In the genomic region with DNA sequence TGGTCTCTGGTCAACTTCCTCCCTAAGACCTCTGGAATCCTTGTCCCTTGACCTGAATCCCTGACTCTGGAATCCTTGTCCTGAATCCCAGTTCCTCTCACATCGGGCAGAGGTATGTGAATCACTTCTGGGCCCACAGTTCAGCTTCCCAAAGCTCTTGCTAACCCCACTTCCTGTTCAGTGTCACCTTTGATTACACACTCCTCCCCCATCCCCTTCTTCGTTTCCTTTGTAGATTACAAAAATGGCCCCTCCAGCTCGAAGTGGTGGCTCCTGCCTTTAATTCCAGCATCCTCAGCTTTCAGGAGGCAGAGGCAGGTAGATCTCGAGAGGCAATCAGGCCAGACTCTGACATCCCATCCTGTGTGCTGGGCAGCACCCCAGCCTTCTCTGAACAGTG, we compare ENCODE assay signal across 16 mouse cellular contexts. TPM values are rescaled to one million over a fixed set of nuclear protein-coding genes. Genes with fewer than 3 reads are reported as not detected.
DNase-seq lines count a peak whose midpoint lies in the region; ATAC-seq and TF ChIP-seq lines count a peak whose summit lies in the region.
"Had no signal": no experiment of that assay in that cellular context is flagged by ENCODE, and none has a peak within 500 bp of the region (broad histone marks: within the 10 kb centered on the region; RNA-seq: fewer than 3 reads in every experiment).

No protein-coding gene starts in this region.

- no peaks in the 10 kb centered on the region for H3K36me3 ChIP-seq in kidney, embryonic 15.5 days
- H3K36me3 ChIP-seq in ES-Bruce4 (ENCODE audit: control insufficient read depth, insufficient read depth, low read length, poor library complexity, severe bottlenecking) = no peaks in the 10 kb centered on the region
- H3K36me3 ChIP-seq in embryonic facial prominence, embryonic 15.5 days = no peaks in the 10 kb centered on the region
- no peaks in the 10 kb centered on the region for H3K36me3 ChIP-seq in stomach, embryonic 15.5 days
- H3K36me3 ChIP-seq: limb, embryonic 15.5 days; midbrain, embryonic 13.5 days; neural tube, embryonic 15.5 days had no signal

- H3K27ac ChIP-seq in kidney, embryonic 15.5 days = no peak overlapping the region
- H3K27ac ChIP-seq in ES-Bruce4 (ENCODE audit: insufficient read depth, low read length) = no peak overlapping the region
- H3K27ac ChIP-seq in embryonic facial prominence, embryonic 15.5 days (replicated peaks) = no peak overlapping the region
- H3K27ac ChIP-seq in stomach, embryonic 15.5 days = no peak overlapping the region
- H3K27ac ChIP-seq: limb, embryonic 15.5 days; macrophage; midbrain, embryonic 13.5 days; neural tube, embryonic 15.5 days had no signal

- H3K4me2 ChIP-seq in kidney, embryonic 15.5 days = peak overlapping the region; percentile 95; the same call in 1 of the 2 replicates
- H3K4me2 ChIP-seq in embryonic facial prominence, embryonic 15.5 days (replicated peaks) = peak overlapping the region; percentile 71; the same call in 1 of the 2 replicates
- peak overlapping the region; percentile 90; the same call in 1 of the 2 replicates for H3K4me2 ChIP-seq in stomach, embryonic 15.5 days

- TF ChIP-seq EP300 in ES-Bruce4 (IDR thresholded peaks at IDR 0.05; ENCODE audit: insufficient read depth, low read depth, low read length) = no peak

- no peak overlapping the region for H3K9ac ChIP-seq in kidney, embryonic 15.5 days
- H3K9ac ChIP-seq in ES-Bruce4 (ENCODE audit: low read depth, poor library complexity, severe bottlenecking) = peak overlapping the region; percentile 86; the same call in 1 of the 2 replicates
- no peak overlapping the region for H3K9ac ChIP-seq in embryonic facial prominence, embryonic 15.5 days
- no peak overlapping the region for H3K9ac ChIP-seq in stomach, embryonic 15.5 days
- H3K9ac ChIP-seq: liver, postnatal 0 days had no signal

- no peak for ATAC-seq in kidney, embryonic 15.5 days (replicated peaks; ENCODE audit: low FRiP score)
- no peak for ATAC-seq in embryonic facial prominence, embryonic 15.5 days (ENCODE audit: insufficient number of reproducible peaks, low FRiP score, low TSS enrichment, low read depth)
- no peak for ATAC-seq in stomach, embryonic 15.5 days (ENCODE audit: insufficient read depth, low FRiP score, low read depth)
- ATAC-seq: midbrain, embryonic 13.5 days had no signal

- H3K9me3 ChIP-seq in kidney, embryonic 15.5 days (replicated peaks) = no peaks in the 10 kb centered on the region
- no peaks in the 10 kb centered on the region for H3K9me3 ChIP-seq in ES-Bruce4 (replicated peaks; ENCODE audit: control insufficient read depth, insufficient read depth, low read length, poor library complexity, severe bottlenecking)
- H3K9me3 ChIP-seq in embryonic facial prominence, embryonic 15.5 days (replicated peaks) = no peaks in the 10 kb centered on the region
- H3K9me3 ChIP-seq in stomach, embryonic 15.5 days = no peaks in the 10 kb centered on the region
- H3K9me3 ChIP-seq: limb, embryonic 15.5 days; midbrain, embryonic 13.5 days; neural tube, embryonic 15.5 days had no signal

- H3K27me3 ChIP-seq in kidney, embryonic 15.5 days = peaks cover 47% of the 10 kb centered on the region
- 0 out of 2 replicates have a peak, but pooled peaks cover 7% of the 10 kb centered on the region for H3K27me3 ChIP-seq in ES-Bruce4 (ENCODE audit: control insufficient read depth, insufficient read depth, low read length, poor library complexity, severe bottlenecking)
- H3K27me3 ChIP-seq in embryonic facial prominence, embryonic 15.5 days = peaks cover 50% of the 10 kb centered on the region
- peaks cover 30% of the 10 kb centered on the region for H3K27me3 ChIP-seq in stomach, embryonic 15.5 days (replicated peaks)

- no peak for DNase-seq in kidney, adult 11 months
- DNase-seq in adipocyte (ENCODE audit: low spot score) = no peak
- no peak for DNase-seq in right cerebral cortex, postnatal 10 days (ENCODE audit: low spot score in 2 of 2)
- DNase-seq: adrenal gland, postnatal 36 days; cerebellum, adult 9-10 months; heart, adult 11 months; liver, postnatal 0 days had no signal

- H3K4me1 ChIP-seq in kidney, embryonic 15.5 days = peaks cover 66% of the 10 kb centered on the region
- peaks cover 8% of the 10 kb centered on the region for H3K4me1 ChIP-seq in ES-Bruce4 (ENCODE audit: control insufficient read depth, insufficient read depth, low read length)
- peaks cover 22% of the 10 kb centered on the region for H3K4me1 ChIP-seq in embryonic facial prominence, embryonic 15.5 days
- H3K4me1 ChIP-seq in stomach, embryonic 15.5 days = peaks cover 24% of the 10 kb centered on the region

- WGBS in kidney, embryonic 15.5 days = 56% methylated on average over 4 of the region's 4 CpGs
- 52% methylated on average over 4 of the region's 4 CpGs for WGBS in embryonic facial prominence, embryonic 15.5 days
- WGBS in stomach, embryonic 15.5 days = 51% methylated on average over 4 of the region's 4 CpGs

- no peak for TF ChIP-seq CTCF in ES-Bruce4 (IDR thresholded peaks at IDR 0.05; ENCODE audit: low read depth, low read length)

- H3K4me3 ChIP-seq in kidney, embryonic 15.5 days (replicated peaks) = no peak overlapping the region
- no peak overlapping the region for H3K4me3 ChIP-seq in ES-Bruce4 (ENCODE audit: low read depth, low read length)
- H3K4me3 ChIP-seq in embryonic facial prominence, embryonic 15.5 days (replicated peaks) = no peak overlapping the region
- H3K4me3 ChIP-seq in stomach, embryonic 15.5 days (replicated peaks) = no peak overlapping the region

- TF ChIP-seq POLR2A in ES-Bruce4 (IDR thresholded peaks at IDR 0.05; ENCODE audit: insufficient read depth, low read length) = no peak

RNA-seq across cellular contexts. Expression of a gene that starts 0.8 kb away (rescaled TPM):
- 21.7 and 22.1 TPM in 2 replicates for polyA plus RNA-seq in kidney, embryonic 15.5 days (2015; fragmentation: Nextera tagmentation; extraction: Ambion mirVana)
- 20.5 and 25.1 TPM in 2 replicates for polyA plus RNA-seq in ES-Bruce4 (2011; ENCODE audit: insufficient read depth, insufficient read length, low read depth, missing spikeins)
- 57.9 and 58.0 TPM in 2 replicates for polyA plus RNA-seq in embryonic facial prominence, embryonic 15.5 days (2015; fragmentation: Nextera tagmentation; extraction: Ambion mirVana)
- 95.0 and 97.1 TPM in 2 replicates for polyA plus RNA-seq in stomach, embryonic 15.5 days (2015; fragmentation: Nextera tagmentation; extraction: Ambion mirVana)

RNA-seq across cellular contexts. Expression of a gene that starts 18.6 kb away (rescaled TPM):
- 22.2 and 39.9 TPM in 2 replicates for polyA plus RNA-seq in kidney, embryonic 15.5 days (2015; fragmentation: Nextera tagmentation; extraction: Ambion mirVana)
- 1.2 and 1.6 TPM in 2 replicates for polyA plus RNA-seq in ES-Bruce4 (2011; ENCODE audit: insufficient read depth, insufficient read length, low read depth, missing spikeins)
- polyA plus RNA-seq in embryonic facial prominence, embryonic 15.5 days (2015; fragmentation: Nextera tagmentation; extraction: Ambion mirVana) = 151 and 208 TPM in 2 replicates
- 18.7 and 25.8 TPM in 2 replicates for polyA plus RNA-seq in stomach, embryonic 15.5 days (2015; fragmentation: Nextera tagmentation; extraction: Ambion mirVana)
- polyA plus RNA-seq: macrophage had no signal

RNA-seq across cellular contexts. Expression of a gene that starts 38.4 kb away (rescaled TPM):
- polyA plus RNA-seq in kidney, embryonic 15.5 days (2015; fragmentation: Nextera tagmentation; extraction: Ambion mirVana) = 36.1 and 56.2 TPM in 2 replicates
- 0.53 and 1.0 TPM in 2 replicates for polyA plus RNA-seq in ES-Bruce4 (2011; ENCODE audit: insufficient read depth, insufficient read length, low read depth, missing spikeins)
- polyA plus RNA-seq in embryonic facial prominence, embryonic 15.5 days (2015; fragmentation: Nextera tagmentation; extraction: Ambion mirVana) = 297 and 410 TPM in 2 replicates
- 8.8 and 15.3 TPM in 2 replicates for polyA plus RNA-seq in stomach, embryonic 15.5 days (2015; fragmentation: Nextera tagmentation; extraction: Ambion mirVana)
- polyA plus RNA-seq: forebrain, embryonic 16.5 days; macrophage had no signal

RNA-seq across cellular contexts. Expression of a gene that starts 51.7 kb away (rescaled TPM):
- polyA plus RNA-seq in kidney, embryonic 15.5 days (2015; fragmentation: Nextera tagmentation; extraction: Ambion mirVana) = 79.5 and 86.2 TPM in 2 replicates
- polyA plus RNA-seq in ES-Bruce4 (2011; ENCODE audit: insufficient read depth, insufficient read length, low read depth, missing spikeins) = 88.1 and 98.9 TPM in 2 replicates
- 113 and 119 TPM in 2 replicates for polyA plus RNA-seq in embryonic facial prominence, embryonic 15.5 days (2015; fragmentation: Nextera tagmentation; extraction: Ambion mirVana)
- 79.8 and 95.3 TPM in 2 replicates for polyA plus RNA-seq in stomach, embryonic 15.5 days (2015; fragmentation: Nextera tagmentation; extraction: Ambion mirVana)
